Mouse (Mus musculus) c-Kit-positive CD71-positive TER-119-negative erythroid progenitor cells, embryonic 14.5 days (primary cell): Measurements from ENCODE around the gene Gng11.

Experiments
- DNase-seq: peaks from one replicate; pipeline ENCODE4 v3.0.0-alpha.2; 2013; ENCODE audit warnings: low read depth

Gng11 gene

GRCm38 (mm10) chr6:4003890-4004306 lies at the start of gene Gng11:
Gng11 (plus strand) TSS chr6:4003904.
- no peak for DNase-seq

GRCm38 (mm10) chr6:3954969-3955368 lies 48.7 kb upstream of the Gng11 start:
- no peak for DNase-seq

- DNase-seq: no peak
Measured at GRCm38 (mm10) chr6:3967676-3968626, 35.8 kb upstream of the Gng11 start.

- DNase-seq: no peak
Measured at GRCm38 (mm10) chr6:3973679-3974078, 30.0 kb upstream of the Gng11 start.

- no peak for DNase-seq
Measured at GRCm38 (mm10) chr6:3982661-3983284, 20.9 kb upstream of the Gng11 start.

- DNase-seq: no peak
Measured at GRCm38 (mm10) chr6:3988750-3989149, 15.0 kb upstream of the Gng11 start, which contains the start of gene Tfpi2. Tfpi2 (minus strand) TSS chr6:3988919.

- no peak for DNase-seq
Measured at GRCm38 (mm10) chr6:3993492-3993891, 10.2 kb upstream of the Gng11 start, which contains the start of gene Gngt1. Gngt1 (plus strand) TSS chr6:3993792.

GRCm38 (mm10) chr6:3998089-3998488 lies 5.6 kb upstream of the Gng11 start:
- no peak for DNase-seq

GRCm38 (mm10) chr6:3999296-3999695 lies 4.4 kb upstream of the Gng11 start:
- DNase-seq: no peak

GRCm38 (mm10) chr6:4000716-4001115 lies 3.0 kb upstream of the Gng11 start:
- DNase-seq: no peak

- DNase-seq: no peak
Measured at GRCm38 (mm10) chr6:4003445-4003844, 259 bp upstream of the Gng11 start.

GRCm38 (mm10) chr6:4004808-4005207 lies 1.1 kb downstream of the Gng11 start:
- no peak for DNase-seq

- no peak for DNase-seq
Measured at GRCm38 (mm10) chr6:4008501-4009040, 4.9 kb downstream of the Gng11 start.

- no peak for DNase-seq
Measured at GRCm38 (mm10) chr6:4009548-4009947, 5.8 kb downstream of the Gng11 start.

GRCm38 (mm10) chr6:4022645-4023044 lies 18.9 kb downstream of the Gng11 start:
- no peak for DNase-seq

GRCm38 (mm10) chr6:4026367-4026766 lies 22.7 kb downstream of the Gng11 start:
- DNase-seq: no peak

- no peak for DNase-seq
Measured at GRCm38 (mm10) chr6:4030956-4031355, 27.3 kb downstream of the Gng11 start.

GRCm38 (mm10) chr6:4041821-4042220 lies 38.1 kb downstream of the Gng11 start:
- no peak for DNase-seq

- no peak for DNase-seq
Measured at GRCm38 (mm10) chr6:4047200-4047599, 43.5 kb downstream of the Gng11 start.

- no peak for DNase-seq
Measured at GRCm38 (mm10) chr6:4052843-4053242, 49.1 kb downstream of the Gng11 start.

GRCm38 (mm10) chr6:4054387-4054786 lies 50.7 kb downstream of the Gng11 start:
- DNase-seq: no peak
